Mouse (Mus musculus) splenic B cell, adult 2 months (primary cell): ENCODE data around the gene Mvb12b.
"Not testable (repeated sequence)": the region's sequence is repeated elsewhere in the genome, so short reads cannot be mapped to it uniquely, and the experiment has no call there.

Source experiments
- DNase-seq: peaks from one replicate; pipeline ENCODE4 v3.0.0-alpha.2; 2011; ENCODE audit warnings: low read depth, low spot score
- H3K27me3 ChIP-seq: 2 replicates; pipeline ENCODE4 v1.6.1; 2012; ENCODE audit warnings: mild to moderate bottlenecking, low read length, moderate library complexity, mixed read lengths; ENCODE audit not compliant: control insufficient read depth, poor library complexity, insufficient read depth, severe bottlenecking
- H3K36me3 ChIP-seq: 2 replicates; pipeline ENCODE4 v1.6.1; 2012; ENCODE audit warnings: mild to moderate bottlenecking, low read length, moderate library complexity, mixed read lengths; ENCODE audit not compliant: control insufficient read depth, poor library complexity, insufficient read depth, severe bottlenecking

Gene Mvb12b

GRCm38 (mm10) chr2:33887328-33888099, at the start of gene Mvb12b:
Mvb12b (minus strand) TSS chr2:33887946.
- DNase-seq: peak; percentile 37
- no peaks in the 10 kb centered on the region for H3K27me3 ChIP-seq
- H3K36me3 ChIP-seq: no peaks in the 10 kb centered on the region

GRCm38 (mm10) chr2:33935756-33936155, 48.0 kb upstream of the Mvb12b start:
- no peak for DNase-seq
- no peaks in the 10 kb centered on the region for H3K36me3 ChIP-seq
- H3K27me3 ChIP-seq: no peaks in the 10 kb centered on the region

- DNase-seq: peak; percentile 17
- H3K27me3 ChIP-seq: no peaks in the 10 kb centered on the region
- H3K36me3 ChIP-seq: no peaks in the 10 kb centered on the region
These were observed 46.1 kb upstream of the Mvb12b start for GRCm38 (mm10) chr2:33933606-33934510.

GRCm38 (mm10) chr2:33931161-33931560, 43.4 kb upstream of the Mvb12b start:
- DNase-seq: no peak
- Histone ChIP-seq H3K27me3 (no peaks in the 10 kb centered on the region), H3K36me3 (no peaks in the 10 kb centered on the region)

- Histone ChIP-seq H3K36me3 (no peaks in the 10 kb centered on the region), H3K27me3 (no peaks in the 10 kb centered on the region)
- peak; percentile 15 for DNase-seq
These were observed 37.5 kb upstream of the Mvb12b start for GRCm38 (mm10) chr2:33925288-33925687.

- DNase-seq: no peak
- Histone ChIP-seq H3K36me3 (no peaks in the 10 kb centered on the region), H3K27me3 (no peaks in the 10 kb centered on the region)
These were observed 35.7 kb upstream of the Mvb12b start for GRCm38 (mm10) chr2:33923482-33923881.

- Histone ChIP-seq H3K36me3 (no peaks in the 10 kb centered on the region), H3K27me3 (no peaks in the 10 kb centered on the region)
- DNase-seq: no peak
These were observed 34.7 kb upstream of the Mvb12b start for GRCm38 (mm10) chr2:33922466-33922865.

GRCm38 (mm10) chr2:33919934-33920615, 32.3 kb upstream of the Mvb12b start:
- H3K27me3 ChIP-seq: no peaks in the 10 kb centered on the region
- DNase-seq: no peak
- H3K36me3 ChIP-seq: no peaks in the 10 kb centered on the region

GRCm38 (mm10) chr2:33918824-33919223, 31.1 kb upstream of the Mvb12b start:
- DNase-seq: no peak
- no peaks in the 10 kb centered on the region for H3K27me3 ChIP-seq
- no peaks in the 10 kb centered on the region for H3K36me3 ChIP-seq

- Histone ChIP-seq H3K36me3 (no peaks in the 10 kb centered on the region), H3K27me3 (no peaks in the 10 kb centered on the region)
- peak; percentile 78 for DNase-seq
These were observed 30.6 kb upstream of the Mvb12b start for GRCm38 (mm10) chr2:33918318-33918717.

GRCm38 (mm10) chr2:33916603-33917002, 28.9 kb upstream of the Mvb12b start:
- DNase-seq: no peak

GRCm38 (mm10) chr2:33914998-33915397, 27.3 kb upstream of the Mvb12b start:
- Histone ChIP-seq H3K27me3 (no peaks in the 10 kb centered on the region), H3K36me3 (no peaks in the 10 kb centered on the region)
- DNase-seq: no peak

More at GRCm38 (mm10) chr2:33916603-33917002, 28.9 kb upstream of the Mvb12b start:
- H3K27me3 ChIP-seq: no peaks in the 10 kb centered on the region
- no peaks in the 10 kb centered on the region for H3K36me3 ChIP-seq

- Histone ChIP-seq H3K36me3 (no peaks in the 10 kb centered on the region), H3K27me3 (no peaks in the 10 kb centered on the region)
- no peak for DNase-seq
These were observed 26.6 kb upstream of the Mvb12b start for GRCm38 (mm10) chr2:33914334-33914733.

GRCm38 (mm10) chr2:33913598-33913997, 25.9 kb upstream of the Mvb12b start:
- DNase-seq, H3K36me3 ChIP-seq, H3K27me3 ChIP-seq: not testable (repeated sequence)

GRCm38 (mm10) chr2:33912741-33913140, 25.0 kb upstream of the Mvb12b start:
- H3K36me3 ChIP-seq: no peaks in the 10 kb centered on the region
- no peak for DNase-seq
- no peaks in the 10 kb centered on the region for H3K27me3 ChIP-seq
